14 mouse cellular contexts compared by ENCODE assay signal in the genomic region with DNA sequence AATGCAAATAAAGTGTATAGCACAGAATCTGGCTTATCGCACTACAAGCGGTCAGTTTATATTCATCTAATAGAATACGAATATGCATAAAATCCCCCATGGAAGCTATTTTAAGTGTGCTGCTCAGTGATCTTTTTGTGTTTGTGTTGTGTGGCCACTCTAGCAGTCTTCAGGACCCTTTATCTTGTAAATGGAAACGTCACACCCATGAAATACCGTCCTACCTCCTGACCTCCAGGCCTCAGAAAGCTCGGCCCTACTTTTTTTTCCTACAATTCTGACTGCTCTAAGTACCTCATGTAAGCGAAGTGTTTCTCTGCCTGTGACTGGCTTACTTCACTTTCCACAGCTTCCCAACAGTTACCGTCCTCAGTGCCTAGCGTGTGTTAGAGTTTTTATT.
"Had no signal": no experiment of that assay in that cellular context is flagged by ENCODE, and none has a peak within 500 bp of the region (broad histone marks: within the 10 kb centered on the region; RNA-seq: fewer than 3 reads in every experiment).

No protein-coding gene starts in this region.

- DNase-seq: lung, adult 18-20 months; lung, embryonic 14.5 days; lung, postnatal 10 days; lung, postnatal 4 days; midbrain, embryonic 14.5 days; retina, postnatal 1 day; right cerebral cortex, adult 18-20 months; right cerebral cortex, postnatal 25 days; right cerebral cortex, postnatal 4 days; spleen, adult 18-20 months; thymus, adult 18-20 months; thymus, postnatal 14 days; thymus, postnatal 36 days had no signal

- ATAC-seq: midbrain, embryonic 16.5 days had no signal
